Mouse (Mus musculus) liver, postnatal 0 days (tissue): ENCODE results near the gene Polr1a.

Experiments
- CTCF ChIP-seq: sonication (generic); IDR thresholded peaks from 2 replicates; pipeline ENCODE4 v1.5.1; 2016; ENCODE audit warnings: antibody characterized with exemption, low read depth
- EP300 ChIP-seq: IDR thresholded peaks from 2 replicates; pipeline ENCODE4 v1.6.1; 2016; ENCODE audit warnings: antibody characterized with exemption, low read depth, mild to moderate bottlenecking

GRCm38 (mm10) chr6:71946121-71946520 lies 37.3 kb downstream of the Polr1a start:
- TF ChIP-seq CTCF, result peak; percentile 37; the same call in 1 of the 2 replicates
- TF ChIP-seq EP300, result no peak
